Mouse (Mus musculus) midbrain, embryonic 15.5 days (tissue): ENCODE measurements around the gene Itga7. TPM values are rescaled to one million over a fixed set of nuclear protein-coding genes. Genes with fewer than 3 reads are reported as not detected.

Experiments
- ATAC-seq: fragments of 200-750 bp; cut with Nextera tagmentation; replicated peaks from 2 replicates; pipeline ENCODE4 v1.8.0; 2017; ENCODE audit warnings: moderate TSS enrichment
- H3K27ac ChIP-seq: fragments of 300-500 bp; sonication (generic); 2 replicates; pipeline ENCODE4 v1.5.1; 2015; ENCODE audit warnings: mild to moderate bottlenecking, inconsistent platforms
- H3K27me3 ChIP-seq: fragments of 300-500 bp; sonication (generic); replicated peaks from 2 replicates; pipeline ENCODE4 v1.6.1; 2015; ENCODE audit warnings: inconsistent platforms
- H3K36me3 ChIP-seq: fragments of 300-500 bp; sonication (generic); replicated peaks from 2 replicates; pipeline ENCODE4 v1.6.1; 2015; ENCODE audit warnings: inconsistent platforms
- H3K4me1 ChIP-seq: fragments of 300-500 bp; sonication (generic); 2 replicates; pipeline ENCODE4 v1.6.1; 2015; ENCODE audit warnings: inconsistent platforms
- H3K4me2 ChIP-seq: fragments of 300-500 bp; sonication (generic); 2 replicates; pipeline ENCODE4 v1.6.1; 2015; ENCODE audit warnings: inconsistent platforms, mild to moderate bottlenecking, moderate library complexity
- H3K4me3 ChIP-seq: fragments of 300-500 bp; sonication (generic); 2 replicates; pipeline ENCODE4 v1.5.1; 2015; ENCODE audit warnings: mild to moderate bottlenecking, inconsistent platforms
- H3K9ac ChIP-seq: fragments of 300-500 bp; sonication (generic); 2 replicates; pipeline ENCODE4 v1.6.1; 2015; ENCODE audit warnings: mild to moderate bottlenecking, inconsistent platforms
- H3K9me3 ChIP-seq: fragments of 300-500 bp; sonication (generic); 2 replicates; pipeline ENCODE4 v1.6.1; 2016; ENCODE audit warnings: inconsistent platforms
- WGBS: fragments of 180-500 bp; shearing (Covaris S2); methylation state at CpG from one replicate; pipeline ENCODE4 v1.1.7; 2015; ENCODE audit warnings: mixed read lengths; 5-methylcytosine and 5-hydroxymethylcytosine counted together
- polyA plus RNA-seq: library from polyadenylated mRNA; unstranded; fragments of >200 nt; fragmentation: Nextera tagmentation; extraction: Ambion mirVana; gene quantifications from 2 replicates; pipeline ENCODE4 v1.2.1, GENCODE M21; 2015

The Itga7 gene
- polyA plus RNA-seq, 1 experiment from 2014 or later: 5.1 TPM

DNA sequence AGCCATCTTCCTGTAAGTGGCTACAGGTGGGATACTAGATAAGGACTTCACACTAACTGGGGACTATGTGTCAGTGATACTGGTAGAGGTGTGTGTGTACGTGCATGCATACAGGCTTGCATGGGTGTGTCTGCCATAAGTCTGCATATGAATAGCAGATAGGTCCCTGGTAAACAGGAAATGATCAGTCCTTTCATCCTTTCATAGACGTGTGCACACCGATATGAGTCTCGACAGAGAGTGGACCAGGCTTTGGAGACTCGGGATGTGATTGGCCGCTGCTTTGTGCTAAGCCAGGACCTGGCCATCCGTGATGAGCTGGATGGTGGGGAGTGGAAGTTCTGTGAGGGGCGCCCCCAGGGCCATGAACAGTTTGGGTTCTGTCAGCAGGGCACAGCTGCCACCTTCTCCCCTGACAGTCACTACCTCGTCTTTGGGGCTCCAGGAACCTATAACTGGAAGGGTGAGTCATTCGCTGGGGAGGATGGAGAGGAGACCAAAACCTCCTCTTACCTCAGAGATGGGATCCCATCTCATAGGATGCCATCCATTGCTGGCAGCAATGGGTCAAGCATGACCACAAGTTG lies 7.0 kb downstream of the Itga7 start:
- peaks cover 9% of the 10 kb centered on the region for H3K27me3 ChIP-seq
- no peaks in the 10 kb centered on the region for H3K36me3 ChIP-seq
- no peaks in the 10 kb centered on the region for H3K9me3 ChIP-seq
- H3K4me1 ChIP-seq: no peaks in the 10 kb centered on the region
- no peak overlapping the region for H3K27ac ChIP-seq
- 84% methylated on average over 10 of the region's 10 CpGs for WGBS
- H3K4me2 ChIP-seq: no peak overlapping the region
- no peak overlapping the region for H3K4me3 ChIP-seq
- no peak overlapping the region for H3K9ac ChIP-seq
- no peak for ATAC-seq

DNA sequence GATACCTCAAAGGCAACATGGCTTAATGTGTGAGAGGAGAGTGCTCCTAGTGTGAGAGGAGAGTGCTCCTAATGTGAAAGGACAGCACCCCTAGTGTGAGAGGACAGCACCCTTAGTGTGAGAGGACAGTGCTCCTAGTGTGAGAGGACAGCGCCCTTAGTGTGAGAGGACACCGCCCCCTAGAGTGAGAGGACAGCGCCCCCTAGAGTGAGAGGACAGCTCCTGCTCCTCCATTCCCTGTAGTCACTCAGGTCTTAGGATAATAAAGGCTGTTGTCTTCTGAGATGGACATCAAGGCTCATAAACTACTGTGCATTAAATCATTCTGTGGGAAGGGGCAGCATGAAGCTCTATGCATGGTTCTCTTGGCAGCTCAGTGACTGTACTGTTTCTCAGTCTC lies 12.1 kb downstream of the Itga7 start:
- WGBS: 16% methylated on average over 3 of the region's 3 CpGs
- Histone ChIP-seq H3K4me3 (no peak overlapping the region), H3K4me1 (no peaks in the 10 kb centered on the region), H3K9me3 (no peaks in the 10 kb centered on the region), H3K4me2 (no peak overlapping the region), H3K36me3 (no peaks in the 10 kb centered on the region), H3K9ac (no peak overlapping the region), H3K27ac (no peak overlapping the region), H3K27me3 (no peaks in the 10 kb centered on the region)
- ATAC-seq: no peak

DNA sequence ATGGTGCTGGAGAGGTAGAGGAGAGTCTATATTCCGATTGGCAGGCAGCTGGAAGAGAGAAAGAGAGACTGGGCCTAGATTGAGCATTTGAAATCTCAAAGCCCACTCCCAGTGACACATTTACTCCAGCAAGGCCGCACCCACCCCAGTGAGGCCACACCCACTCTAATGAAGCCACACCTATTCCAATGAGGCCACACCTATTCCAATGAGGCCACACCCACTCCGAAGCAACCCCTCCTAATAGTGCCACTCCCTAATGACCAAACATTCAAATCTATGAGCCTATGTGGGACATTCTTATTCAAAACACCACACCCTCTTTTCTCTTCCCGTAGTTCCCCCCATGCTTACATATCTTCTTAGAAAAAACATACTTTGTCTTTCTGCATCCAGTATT lies 13.9 kb downstream of the Itga7 start:
- Histone ChIP-seq H3K27me3 (no peaks in the 10 kb centered on the region), H3K27ac (no peak overlapping the region), H3K9me3 (no peaks in the 10 kb centered on the region), H3K4me1 (no peaks in the 10 kb centered on the region), H3K4me2 (no peak overlapping the region), H3K4me3 (no peak overlapping the region), H3K36me3 (no peaks in the 10 kb centered on the region), H3K9ac (no peak overlapping the region)
- WGBS: 91% methylated on average over 4 of the region's 4 CpGs
- no peak for ATAC-seq

DNA sequence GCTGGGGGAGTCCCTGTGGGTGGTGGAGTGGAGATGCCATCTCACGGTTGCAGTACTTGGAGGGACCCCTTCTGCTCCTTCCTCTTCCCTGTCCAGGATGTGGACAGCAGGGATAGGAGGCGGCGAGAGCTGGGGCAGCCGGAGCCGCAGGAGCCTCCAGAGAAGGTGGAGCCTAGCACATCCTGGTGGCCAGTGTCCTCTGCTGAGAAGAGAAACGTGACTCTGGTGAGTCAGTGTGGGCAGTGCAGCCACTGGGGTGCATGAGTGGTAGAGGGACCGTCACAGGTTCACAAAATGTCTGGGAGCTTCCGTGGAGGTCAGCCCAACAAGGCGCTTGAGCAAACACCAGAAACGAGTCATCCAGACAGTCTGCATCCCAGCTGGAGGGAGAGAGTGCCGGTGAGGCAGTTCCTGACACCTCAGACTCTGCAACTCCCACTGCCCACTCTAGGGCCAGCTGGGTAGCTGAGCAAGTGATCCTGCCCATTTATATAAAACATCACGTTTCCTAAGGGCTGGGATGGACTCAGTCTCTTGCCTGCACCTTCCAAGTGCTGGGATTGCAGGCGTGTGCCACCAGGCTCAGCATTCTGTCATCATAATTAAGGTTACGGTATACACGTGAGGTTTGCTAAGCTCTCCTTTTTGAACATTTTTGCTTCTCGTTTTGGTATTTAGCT lies 16.7 kb downstream of the Itga7 start:
- H3K27ac ChIP-seq: no peak overlapping the region
- H3K4me2 ChIP-seq: no peak overlapping the region
- H3K9ac ChIP-seq: no peak overlapping the region
- no peaks in the 10 kb centered on the region for H3K9me3 ChIP-seq
- no peak for ATAC-seq
- WGBS: 76% methylated on average over 16 of the region's 16 CpGs
- no peaks in the 10 kb centered on the region for H3K36me3 ChIP-seq
- H3K4me1 ChIP-seq: no peaks in the 10 kb centered on the region
- H3K4me3 ChIP-seq: no peak overlapping the region
- H3K27me3 ChIP-seq: no peaks in the 10 kb centered on the region

DNA sequence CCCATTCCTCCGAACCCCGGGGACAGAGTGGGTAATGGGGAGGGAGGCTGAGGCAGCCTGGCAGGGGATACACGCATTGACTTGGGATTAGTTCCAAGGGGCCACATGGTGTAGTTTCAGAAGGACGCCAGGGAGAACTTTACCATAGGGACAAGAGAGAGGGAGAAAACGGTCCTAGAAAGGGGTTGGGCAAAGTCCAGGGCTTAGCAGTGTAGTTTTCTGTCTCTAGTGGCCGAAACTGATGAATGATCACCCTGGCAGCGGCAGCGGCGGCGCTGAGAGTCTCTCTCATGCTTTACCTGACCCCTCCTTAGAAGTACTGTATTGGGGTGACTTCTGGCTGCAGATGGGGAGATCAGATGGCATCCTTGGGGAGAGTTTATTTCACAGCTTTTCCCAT lies 24.7 kb downstream of the Itga7 start:
- no peak for ATAC-seq

DNA sequence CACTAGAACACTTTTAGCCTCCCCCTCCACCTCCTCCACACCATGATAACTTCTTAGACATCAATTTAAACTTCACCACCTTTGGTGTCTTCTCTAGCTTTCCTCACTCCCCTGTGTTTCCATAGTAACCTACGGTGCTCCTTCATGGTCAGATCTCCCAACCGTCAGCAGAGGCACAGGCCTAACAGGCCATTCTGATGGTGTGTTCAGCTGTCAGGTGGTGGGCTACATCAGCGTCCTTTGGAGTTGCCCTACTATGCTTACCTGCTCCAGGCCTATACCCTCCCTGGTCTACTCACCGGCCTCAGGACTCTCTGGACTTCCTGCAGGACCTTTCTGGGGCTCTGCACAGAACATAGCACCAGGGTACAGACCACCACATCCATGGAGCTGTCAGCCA lies 26.5 kb downstream of the Itga7 start:
- no peaks in the 10 kb centered on the region for H3K27me3 ChIP-seq
- no peaks in the 10 kb centered on the region for H3K36me3 ChIP-seq
- 70% methylated on average over 4 of the region's 4 CpGs for WGBS

More for the DNA sequence above, 24.7 kb downstream of the Itga7 start:
- no peak overlapping the region for H3K27ac ChIP-seq
- H3K4me1 ChIP-seq: no peaks in the 10 kb centered on the region
- 81% methylated on average over 10 of the region's 10 CpGs for WGBS
- no peak overlapping the region for H3K9ac ChIP-seq
- no peak overlapping the region for H3K4me2 ChIP-seq
- H3K9me3 ChIP-seq: no peaks in the 10 kb centered on the region
- H3K4me3 ChIP-seq: no peak overlapping the region
- no peaks in the 10 kb centered on the region for H3K27me3 ChIP-seq
- no peaks in the 10 kb centered on the region for H3K36me3 ChIP-seq

DNA sequence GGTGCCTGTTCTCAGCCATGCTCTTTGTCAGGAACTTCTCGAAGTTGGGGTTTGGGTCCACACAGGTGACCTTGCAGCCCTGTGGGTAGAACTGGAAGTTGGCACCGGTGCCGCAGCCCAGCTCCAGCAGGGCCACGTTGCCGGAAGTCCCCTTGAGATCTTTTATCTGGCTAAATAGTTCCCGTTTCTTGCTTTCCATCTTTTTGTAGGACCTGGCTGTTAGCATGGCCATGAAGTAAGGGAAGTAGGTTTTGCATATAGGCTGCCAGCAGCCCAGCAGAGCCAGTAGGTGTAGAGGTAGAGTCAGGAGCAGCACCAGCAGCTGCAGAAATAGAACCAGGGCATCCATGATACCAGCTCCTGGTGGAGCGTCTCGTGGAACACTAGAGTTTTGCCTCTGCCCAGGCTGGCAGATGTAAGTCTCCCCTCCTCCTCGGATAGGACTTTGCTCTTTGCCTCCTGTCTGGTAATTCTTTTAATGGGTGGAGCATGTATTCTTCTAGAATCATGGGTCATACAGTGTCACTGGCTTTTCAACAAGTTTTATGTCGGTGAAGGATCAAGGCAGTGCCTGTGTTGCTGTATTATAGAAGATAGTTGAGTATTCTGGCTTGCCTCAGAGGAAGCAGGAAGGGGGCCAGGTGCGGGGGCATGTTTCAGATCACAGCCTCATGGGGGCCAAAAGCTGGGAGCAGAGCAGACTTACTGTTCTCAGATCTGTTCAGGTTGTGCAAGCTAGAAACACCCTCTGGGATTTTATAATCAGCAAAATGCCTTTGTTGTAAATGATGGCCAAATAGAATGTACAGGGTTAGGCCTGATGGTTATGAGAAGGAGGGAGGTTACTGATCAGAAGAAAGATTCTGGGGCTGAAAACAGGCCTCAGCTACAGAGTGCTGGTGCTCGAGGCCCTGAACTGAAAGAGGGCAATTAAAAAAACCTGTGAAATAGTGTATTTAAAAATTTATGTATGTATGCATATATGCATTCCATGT lies 27.3 kb downstream of the Itga7 start, which contains the start of gene Mettl7b:
TSS of gene Mettl7b (minus strand) at position 399 of the 995 bp plus-strand sequence.
- ATAC-seq: no peak
- Histone ChIP-seq H3K36me3 (no peaks in the 10 kb centered on the region), H3K4me1 (no peaks in the 10 kb centered on the region), H3K4me3 (no peak within 1 kb of the TSS), H3K4me2 (no peak within 1 kb of the TSS), H3K9ac (no peak within 1 kb of the TSS), H3K27ac (no peak within 1 kb of the TSS), H3K9me3 (no peaks in the 10 kb centered on the region), H3K27me3 (no peaks in the 10 kb centered on the region)
- WGBS: 86% methylated on average over 12 of the region's 12 CpGs

More for the DNA sequence above, 26.5 kb downstream of the Itga7 start:
- no peak overlapping the region for H3K4me3 ChIP-seq
- no peak overlapping the region for H3K4me2 ChIP-seq
- ATAC-seq: no peak; the same call in 1 of the 2 replicates
- H3K9ac ChIP-seq: no peak overlapping the region
- no peaks in the 10 kb centered on the region for H3K9me3 ChIP-seq
- H3K27ac ChIP-seq: no peak overlapping the region
- no peaks in the 10 kb centered on the region for H3K4me1 ChIP-seq

DNA sequence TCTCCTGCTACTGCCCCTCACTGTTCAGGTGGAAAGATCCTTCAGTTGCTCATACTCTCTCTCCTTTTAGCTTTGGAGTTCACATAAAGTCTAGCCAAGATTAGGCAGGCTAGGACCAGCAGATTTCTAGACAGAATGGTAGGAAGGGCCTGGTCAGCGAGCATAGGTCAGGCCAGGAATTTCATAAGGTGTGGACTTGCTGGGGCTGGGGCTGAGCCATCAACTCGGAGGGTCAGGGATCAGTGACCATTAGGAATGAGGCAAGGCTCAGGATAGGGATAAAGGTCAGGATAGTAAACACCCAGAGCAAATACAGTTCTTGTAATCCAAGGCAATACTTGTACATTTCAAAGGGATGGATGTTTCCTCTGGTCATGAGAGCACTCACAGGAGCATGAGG lies 31.3 kb downstream of the Itga7 start:
- Histone ChIP-seq H3K4me3 (no peak overlapping the region), H3K4me1 (no peaks in the 10 kb centered on the region), H3K4me2 (no peak overlapping the region), H3K36me3 (no peaks in the 10 kb centered on the region), H3K27ac (no peak overlapping the region), H3K9me3 (no peaks in the 10 kb centered on the region), H3K27me3 (no peaks in the 10 kb centered on the region), H3K9ac (no peak overlapping the region)
- 84% methylated on average over 2 of the region's 2 CpGs for WGBS
- ATAC-seq: no peak

DNA sequence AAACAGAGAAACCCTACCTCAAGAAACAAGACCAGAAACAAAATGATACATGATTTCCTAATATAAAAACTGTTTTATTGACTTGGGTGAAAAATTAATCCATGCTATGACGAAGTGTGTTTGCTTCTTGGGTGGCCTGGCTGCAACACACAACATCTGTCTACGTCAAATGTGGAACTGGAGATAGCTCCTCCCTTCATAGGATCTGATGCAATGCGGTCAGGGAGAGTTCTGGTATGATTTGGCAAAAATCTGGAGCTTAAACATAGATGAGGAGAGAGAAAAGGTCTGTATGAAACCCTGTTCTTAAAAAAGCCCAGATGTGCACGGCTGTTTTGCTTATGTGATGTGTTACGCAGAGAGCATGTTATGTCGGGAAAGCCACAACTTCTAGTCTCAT lies 32.3 kb downstream of the Itga7 start:
- 92% methylated on average over 6 of the region's 6 CpGs for WGBS
- H3K9ac ChIP-seq: no peak overlapping the region

DNA sequence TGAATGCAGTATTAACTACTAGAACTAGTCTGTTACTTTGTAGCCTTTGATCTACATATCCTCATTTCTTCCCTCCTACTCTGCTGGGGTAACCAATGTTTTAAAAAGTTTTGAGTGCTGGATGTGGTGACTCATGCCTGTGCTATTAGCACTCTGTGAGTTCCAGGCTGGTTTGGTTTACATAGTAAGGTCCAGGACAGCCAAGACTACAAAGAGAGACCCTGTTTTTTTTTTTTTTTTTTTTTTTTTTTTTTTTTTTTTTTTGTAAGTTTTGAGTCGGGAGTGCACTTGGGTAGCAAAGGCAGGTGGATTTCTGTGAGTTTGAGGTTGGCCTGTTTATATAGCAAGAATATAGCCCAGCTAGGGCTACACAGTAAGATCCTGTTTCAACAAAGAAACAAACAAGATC lies 34.7 kb downstream of the Itga7 start:
- no peak overlapping the region for H3K4me2 ChIP-seq
- no peaks in the 10 kb centered on the region for H3K4me1 ChIP-seq
- H3K9ac ChIP-seq: no peak overlapping the region
- no peaks in the 10 kb centered on the region for H3K36me3 ChIP-seq
- H3K9me3 ChIP-seq: no peaks in the 10 kb centered on the region
- no peak for ATAC-seq
- H3K27ac ChIP-seq: no peak overlapping the region
- WGBS: 63% methylated on average over 1 of the region's 1 CpGs
- H3K4me3 ChIP-seq: no peak overlapping the region
- H3K27me3 ChIP-seq: no peaks in the 10 kb centered on the region

More for the DNA sequence above, 32.3 kb downstream of the Itga7 start:
- Histone ChIP-seq H3K27ac (no peak overlapping the region), H3K4me1 (no peaks in the 10 kb centered on the region), H3K27me3 (no peaks in the 10 kb centered on the region), H3K9me3 (no peaks in the 10 kb centered on the region), H3K4me3 (no peak overlapping the region), H3K36me3 (no peaks in the 10 kb centered on the region), H3K4me2 (no peak overlapping the region)
- no peak for ATAC-seq

DNA sequence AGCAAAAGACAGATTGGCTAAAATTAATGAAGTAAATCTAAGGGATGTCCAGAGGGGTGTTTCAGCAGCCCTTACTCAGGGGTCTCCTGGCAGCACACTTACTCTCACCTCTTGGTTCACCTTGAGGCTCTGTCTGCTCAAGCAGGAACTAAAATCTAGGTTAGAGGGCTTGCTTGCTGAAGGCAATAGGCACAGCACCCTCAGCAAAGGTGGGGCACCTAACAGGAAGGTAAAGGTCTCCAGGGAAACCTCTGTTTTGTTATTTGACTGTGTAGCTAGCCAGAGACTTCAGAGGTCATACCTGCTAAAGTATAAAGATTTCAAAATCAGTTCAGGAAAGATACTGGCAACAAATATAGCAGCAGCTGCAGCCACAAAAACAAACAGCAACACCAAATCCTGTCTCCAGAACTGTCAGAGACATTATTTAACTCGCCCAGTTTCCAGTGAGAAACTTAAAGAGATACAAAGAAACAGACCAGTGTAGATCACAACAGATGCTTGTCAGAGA lies 37.2 kb downstream of the Itga7 start:
- no peaks in the 10 kb centered on the region for H3K4me1 ChIP-seq
- H3K4me2 ChIP-seq: no peak overlapping the region
- no peak for ATAC-seq
- no peaks in the 10 kb centered on the region for H3K9me3 ChIP-seq
- H3K27me3 ChIP-seq: no peaks in the 10 kb centered on the region
- H3K9ac ChIP-seq: no peak overlapping the region
- no peaks in the 10 kb centered on the region for H3K36me3 ChIP-seq
- no peak overlapping the region for H3K4me3 ChIP-seq
- WGBS: 44% methylated on average over 1 of the region's 1 CpGs
- no peak overlapping the region for H3K27ac ChIP-seq

DNA sequence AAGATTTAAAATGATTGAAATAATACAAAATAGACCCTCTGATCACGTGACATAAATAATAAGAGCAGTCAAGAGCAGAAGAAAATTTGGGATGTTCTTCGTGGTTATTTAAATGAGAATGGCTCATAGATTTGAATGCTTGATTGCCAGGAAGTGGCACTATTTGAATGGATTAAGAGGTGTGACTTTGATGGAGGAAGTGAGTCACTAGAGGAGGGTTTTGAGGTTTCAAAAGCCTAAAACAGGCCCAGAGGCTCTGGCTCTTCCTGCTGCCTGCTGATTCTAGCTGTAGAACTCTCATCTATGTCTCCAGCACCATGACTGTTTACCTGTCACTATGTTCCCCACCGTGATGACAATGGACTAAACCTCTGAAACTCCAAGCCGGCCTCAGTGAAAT lies 39.2 kb downstream of the Itga7 start:
- Histone ChIP-seq H3K4me3 (no peak overlapping the region), H3K27ac (no peak overlapping the region), H3K9me3 (no peaks in the 10 kb centered on the region), H3K9ac (no peak overlapping the region), H3K36me3 (no peaks in the 10 kb centered on the region), H3K4me2 (no peak overlapping the region), H3K27me3 (no peaks in the 10 kb centered on the region), H3K4me1 (no peaks in the 10 kb centered on the region)
- no peak for ATAC-seq
- WGBS: 75% methylated on average over 4 of the region's 4 CpGs
